Mouse (Mus musculus): ENCODE measurements around the gene Agl.

Agl gene

GRCm38 (mm10) chr3:116694955-116695665, 112.9 kb downstream of the Agl start:
- no peak for DNase-seq (ENCODE audit: low read depth in 2 of 2, low spot score in 2 of 2)

GRCm38 (mm10) chr3:116694312-116694711, 113.7 kb downstream of the Agl start:
- no peak for DNase-seq (ENCODE audit: low read depth in 2 of 2, low spot score in 2 of 2)

Data from CD8-positive naive resting alpha-beta T cell, adult 2 months (primary cell).